Mouse (Mus musculus) telencephalon, adult 2 months (tissue): Measurements from ENCODE around the gene Sbf1.

Experiments
- DNase-seq: peaks from one replicate; pipeline ENCODE4 v3.0.0-alpha.2; 2011; ENCODE audit warnings: low read depth, low spot score

Gene Sbf1

DNA sequence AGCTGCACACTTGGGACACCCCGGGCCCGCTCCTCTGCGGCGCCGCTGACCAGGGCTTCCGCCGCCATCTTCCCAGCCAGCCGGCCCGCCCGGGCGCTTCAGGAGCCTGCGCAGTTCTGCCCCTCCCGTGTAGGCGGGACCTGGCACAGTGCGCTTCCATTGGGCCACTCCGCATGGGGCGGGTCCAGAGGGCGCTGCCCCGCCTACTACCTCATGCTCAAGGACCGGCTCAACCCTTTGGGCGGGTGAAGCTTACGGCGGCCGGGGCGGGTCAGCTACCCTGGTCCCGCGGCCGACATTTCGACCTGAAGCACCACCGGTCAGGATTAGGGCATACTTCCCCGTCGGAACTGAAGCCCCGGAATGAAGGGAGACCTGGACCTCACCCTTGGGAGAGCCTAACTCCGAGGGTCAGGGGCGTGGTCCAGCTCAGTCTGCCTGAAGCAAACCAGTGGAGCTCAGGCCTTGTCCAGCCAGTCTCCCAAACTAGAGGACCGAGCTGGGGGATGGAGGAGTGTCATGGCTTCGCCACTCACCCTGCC is at the start of gene Sbf1:
TSS of gene Sbf1 (minus strand) at position 122 of the 542 bp plus-strand sequence.
- peak; percentile 95 for DNase-seq

GRCm38 (mm10) chr15:89363051-89363450 is 47.9 kb upstream of the Sbf1 start:
- DNase-seq, result no peak

- DNase-seq, result no peak
Observed at GRCm38 (mm10) chr15:89358784-89359183, 43.7 kb upstream of the Sbf1 start.

- peak; percentile 32 for DNase-seq
Observed at GRCm38 (mm10) chr15:89356372-89356771, 41.3 kb upstream of the Sbf1 start.

- peak; percentile 89 for DNase-seq
Observed at GRCm38 (mm10) chr15:89355241-89356187, 40.4 kb upstream of the Sbf1 start, which contains the start of the genes Lmf2 and Ncaph2. Gene Lmf2, minus strand, starts transcription at chr15:89355659. Gene Ncaph2, plus strand, starts transcription at chr15:89355719.

- no peak for DNase-seq
Observed at GRCm38 (mm10) chr15:89354455-89354854, 39.3 kb upstream of the Sbf1 start.

- no peak for DNase-seq
Observed at GRCm38 (mm10) chr15:89353837-89354236, 38.7 kb upstream of the Sbf1 start.

DNA sequence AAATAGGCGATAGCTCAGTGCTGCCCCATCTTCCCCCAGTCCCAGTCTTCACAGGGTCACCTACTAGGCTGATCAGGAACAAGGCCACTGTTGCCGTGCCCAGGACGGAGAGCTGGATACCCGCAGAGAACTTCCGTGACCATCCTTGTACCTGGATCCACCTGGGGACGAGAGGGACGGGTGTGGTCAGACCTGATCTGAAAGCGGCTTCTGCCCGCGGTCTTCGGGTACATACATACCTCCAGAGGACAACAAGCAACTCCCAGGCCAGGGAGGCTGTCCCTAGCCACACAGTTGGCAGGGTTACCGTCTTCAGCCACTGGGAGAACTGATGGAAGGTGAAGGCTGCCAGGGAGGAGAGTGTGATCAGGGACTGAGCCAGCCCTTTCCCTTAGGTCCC is 37.7 kb upstream of the Sbf1 start:
- no peak for DNase-seq

- DNase-seq, result no peak
Observed at GRCm38 (mm10) chr15:89352054-89352453, 36.9 kb upstream of the Sbf1 start.

GRCm38 (mm10) chr15:89351302-89351701 is 36.2 kb upstream of the Sbf1 start:
- no peak for DNase-seq

GRCm38 (mm10) chr15:89350447-89350846 is 35.3 kb upstream of the Sbf1 start:
- DNase-seq, result no peak

DNA sequence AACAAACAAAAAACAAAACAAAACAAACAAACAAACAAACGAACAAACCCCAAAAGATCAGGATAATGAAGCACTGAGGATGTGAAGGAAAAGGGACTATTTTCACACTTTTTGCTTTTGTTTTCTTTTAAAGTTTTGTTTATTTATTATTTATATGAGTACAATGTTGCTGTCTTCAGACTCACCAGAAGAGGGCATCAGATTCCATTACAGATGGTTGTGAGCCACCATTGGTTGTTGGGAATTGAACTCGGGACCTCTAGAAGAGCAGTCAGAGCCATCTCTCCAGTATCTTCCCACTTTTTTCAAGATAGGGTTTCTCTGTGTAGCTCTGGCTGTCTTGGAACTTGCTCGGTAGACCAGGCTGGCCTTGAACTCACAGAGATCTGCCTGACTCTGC is 28.2 kb upstream of the Sbf1 start:
- no peak for DNase-seq

DNA sequence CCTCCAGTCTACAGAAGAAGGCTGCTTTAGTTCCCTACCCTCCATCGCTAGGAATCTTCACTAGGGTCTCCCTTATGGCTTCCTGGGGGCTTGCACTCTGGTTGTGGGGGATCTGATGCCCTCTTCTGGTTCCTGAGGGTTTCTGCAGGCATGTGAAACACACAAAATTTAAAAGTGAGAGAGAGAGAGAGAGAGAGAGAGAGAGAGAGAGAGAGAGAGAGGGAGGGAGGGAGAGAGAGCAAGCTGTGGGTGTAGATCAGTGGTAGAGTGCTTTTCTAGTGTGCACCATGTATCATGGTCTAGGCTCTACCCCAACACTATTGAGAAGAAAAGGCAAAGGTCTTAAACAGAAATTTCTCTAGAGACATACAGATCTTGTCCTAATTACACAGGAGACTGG is 26.6 kb upstream of the Sbf1 start:
- no peak for DNase-seq

- DNase-seq, result no peak
Observed at GRCm38 (mm10) chr15:89340136-89340535, 25.0 kb upstream of the Sbf1 start.

DNA sequence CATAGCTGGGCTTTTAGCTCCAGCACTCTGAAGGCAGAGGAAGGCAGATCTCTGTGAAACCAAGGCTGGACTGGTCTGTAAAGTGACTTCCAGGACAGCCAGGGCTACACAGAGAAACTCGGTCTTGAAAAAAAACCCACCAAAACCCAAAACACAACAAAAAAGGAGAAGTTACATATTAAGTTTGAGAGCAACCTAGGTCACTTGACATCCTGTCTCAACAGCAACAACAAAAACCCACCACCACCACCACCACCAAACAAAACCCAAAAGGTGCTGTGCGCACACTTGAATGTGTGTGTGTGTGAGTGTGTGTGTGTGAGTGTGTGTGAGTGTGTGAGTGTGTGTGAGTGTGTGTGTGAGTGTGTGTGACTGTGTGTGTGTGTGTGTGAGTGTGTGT is 24.6 kb upstream of the Sbf1 start:
- DNase-seq, result no peak

GRCm38 (mm10) chr15:89336422-89336821 is 21.3 kb upstream of the Sbf1 start:
- DNase-seq, result no peak

DNA sequence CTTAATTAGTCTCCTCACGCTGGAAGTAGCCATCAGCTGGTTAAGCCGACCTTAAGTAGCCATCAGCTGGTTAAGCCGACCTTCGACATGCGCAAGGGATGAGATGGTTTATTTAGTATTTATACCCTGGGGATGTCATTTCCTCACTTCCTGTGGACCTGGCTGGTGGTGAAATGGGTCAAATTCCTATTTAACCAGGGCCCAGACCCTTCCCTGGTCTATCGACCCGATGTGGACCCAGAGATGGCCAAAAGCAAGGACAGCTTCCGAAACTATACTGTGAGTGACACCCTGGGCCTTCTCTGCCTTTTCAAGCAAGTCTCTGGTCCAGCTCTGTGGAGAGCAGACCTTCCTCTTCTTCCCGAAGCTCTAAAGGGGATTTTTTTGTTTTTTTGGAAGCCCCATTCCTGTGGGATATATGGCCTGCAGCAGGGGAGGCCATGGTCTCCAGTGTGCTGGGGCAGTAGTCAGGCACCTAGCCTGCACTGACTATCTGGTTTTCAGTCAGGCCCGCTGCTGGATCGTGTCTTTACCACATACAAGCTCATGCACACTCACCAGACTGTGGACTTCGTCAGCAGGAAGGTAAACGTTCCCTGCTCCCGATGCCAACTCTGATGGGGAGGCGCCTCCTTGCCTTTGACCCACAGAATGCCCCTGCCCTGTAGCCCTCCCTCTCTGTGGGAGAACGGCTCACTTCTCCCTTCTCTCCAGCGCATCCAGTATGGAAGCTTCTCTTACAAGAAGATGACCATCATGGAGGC is 19.8 kb upstream of the Sbf1 start:
- no peak for DNase-seq

DNA sequence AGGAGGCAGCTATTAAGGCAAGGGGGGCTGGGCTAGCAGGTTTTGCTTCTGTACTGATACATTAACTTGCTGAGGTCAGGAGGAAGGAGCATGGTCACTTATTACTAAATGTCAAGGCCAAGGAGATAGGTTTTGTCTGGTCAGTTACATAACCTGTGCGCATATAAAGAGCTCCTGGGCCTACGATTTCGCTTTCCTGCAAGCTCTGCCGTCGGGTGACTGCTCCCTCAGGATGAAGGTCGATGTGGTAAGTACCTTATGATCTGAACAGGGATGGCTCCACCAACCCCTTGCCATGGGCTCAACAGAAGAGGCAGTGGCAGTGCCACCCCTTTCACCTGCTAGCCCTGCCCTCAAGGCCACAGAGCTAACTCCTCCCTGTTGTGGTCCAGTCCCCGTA is 19.2 kb upstream of the Sbf1 start, which contains the start of gene Miox:
TSS of gene Miox (plus strand) at position 128 of the 400 bp plus-strand sequence.
- no peak for DNase-seq

- no peak for DNase-seq
Observed at GRCm38 (mm10) chr15:89326441-89326840, 11.3 kb upstream of the Sbf1 start.

DNA sequence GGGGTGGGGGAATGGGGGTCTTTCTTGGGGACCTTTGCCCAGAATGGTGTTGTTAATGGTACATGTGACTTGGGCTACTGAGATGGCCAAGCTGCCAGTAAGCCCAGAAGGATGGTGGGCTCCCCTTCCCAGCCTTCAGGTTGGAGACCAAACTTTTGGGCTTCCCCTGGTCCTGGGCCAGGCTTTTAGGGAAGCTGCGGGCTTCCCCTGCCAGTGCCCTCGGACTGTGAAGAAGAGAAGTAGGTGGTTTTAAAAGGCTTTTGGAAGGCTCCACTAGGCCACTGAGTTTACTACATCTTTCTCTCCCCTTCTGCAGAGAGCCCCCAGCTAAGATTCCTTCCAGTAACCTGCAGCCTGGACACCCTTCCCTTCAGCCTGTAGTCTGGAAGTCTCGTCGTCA is 8.5 kb upstream of the Sbf1 start:
- no peak for DNase-seq

GRCm38 (mm10) chr15:89322670-89323522 is 7.8 kb upstream of the Sbf1 start, which contains the start of gene Adm2:
Gene Adm2, plus strand, starts transcription at chr15:89322720.
- no peak for DNase-seq
